Mouse (Mus musculus): ENCODE data around the gene Ccl22. TPM values are rescaled to one million over a fixed set of nuclear protein-coding genes. Genes with fewer than 3 reads are reported as not detected.

Gene Ccl22
- total RNA-seq, 2 experiments from 2014 or later, result 0.15 to 0.26 TPM

DNA sequence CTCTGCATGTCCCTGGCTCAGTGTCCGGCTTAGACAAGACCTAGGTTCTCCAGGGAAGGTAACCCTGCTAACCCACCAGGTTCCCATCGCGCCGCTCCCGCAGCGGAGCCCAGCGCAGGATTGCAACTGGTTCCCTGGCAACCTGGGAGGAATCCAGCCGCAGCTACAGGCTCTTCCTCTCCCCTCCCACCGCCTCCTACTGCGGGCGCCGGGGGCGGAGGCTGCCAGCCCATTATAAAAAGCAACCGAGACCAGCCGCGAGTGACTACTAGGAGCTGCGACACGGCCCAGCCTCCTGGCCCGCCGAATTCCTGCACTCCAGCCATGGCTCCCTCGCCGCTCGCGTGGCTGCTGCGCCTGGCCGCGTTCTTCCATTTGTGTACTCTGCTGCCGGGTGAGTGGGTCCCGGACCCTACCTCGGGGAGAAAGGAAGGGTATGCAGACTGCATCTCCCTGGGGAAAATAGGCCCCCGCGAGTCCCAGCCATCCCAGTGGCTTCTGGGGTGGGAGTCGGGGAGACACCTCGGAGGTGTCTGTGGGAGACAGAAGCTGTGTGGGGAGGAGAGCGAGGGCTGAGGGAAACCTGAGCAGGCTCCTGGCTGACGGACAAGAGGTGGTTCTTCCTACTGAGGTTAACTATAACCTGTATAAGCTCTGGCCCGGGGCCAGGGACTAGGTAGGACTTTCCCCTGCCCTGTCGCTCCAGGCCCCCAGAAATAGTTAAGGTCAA is 26.7 kb downstream of the Ccl22 start, which contains the start of gene Cx3cl1:
TSS of gene Cx3cl1 (plus strand) at position 69 of the 730 bp plus-strand sequence.
- intact Hi-C loops (cut with DNase I), result loop anchor here (5.0 kb wide), 2 partner anchors 40 to 65 kb away; partner anchors contain the start of gene Ccl17

DNA sequence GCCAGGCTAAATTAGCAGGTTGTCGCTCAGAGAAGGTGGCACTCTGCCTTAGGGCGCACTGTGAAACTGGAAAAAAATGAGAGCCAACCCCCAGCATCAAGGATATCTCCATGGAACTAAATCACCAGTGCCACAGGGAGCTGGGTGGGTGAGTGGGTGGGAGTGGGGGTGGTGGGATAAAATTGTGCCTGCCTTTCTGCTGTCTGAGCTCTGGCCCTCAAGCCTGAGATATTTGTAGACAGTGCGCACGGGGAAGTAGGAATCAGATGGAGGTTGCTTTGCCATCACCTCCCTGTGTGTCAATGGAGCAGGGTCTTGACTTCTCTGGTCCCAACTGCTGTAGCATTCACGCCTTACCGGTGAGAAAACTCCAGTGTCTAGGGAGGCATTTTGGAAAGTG is 27.7 kb downstream of the Ccl22 start:
- intact Hi-C loops (cut with DNase I), result loop anchor here (5.0 kb wide), 2 partner anchors 39 to 66 kb away; partner anchors contain the start of gene Ccl17

More for the DNA sequence above, 26.7 kb downstream of the Ccl22 start, which contains the start of gene Cx3cl1:
- DNase-seq (ENCODE audit: extremely low spot score in 1 of 2, low spot score in 2 of 2), result peak; percentile 88 to 93

DNA sequence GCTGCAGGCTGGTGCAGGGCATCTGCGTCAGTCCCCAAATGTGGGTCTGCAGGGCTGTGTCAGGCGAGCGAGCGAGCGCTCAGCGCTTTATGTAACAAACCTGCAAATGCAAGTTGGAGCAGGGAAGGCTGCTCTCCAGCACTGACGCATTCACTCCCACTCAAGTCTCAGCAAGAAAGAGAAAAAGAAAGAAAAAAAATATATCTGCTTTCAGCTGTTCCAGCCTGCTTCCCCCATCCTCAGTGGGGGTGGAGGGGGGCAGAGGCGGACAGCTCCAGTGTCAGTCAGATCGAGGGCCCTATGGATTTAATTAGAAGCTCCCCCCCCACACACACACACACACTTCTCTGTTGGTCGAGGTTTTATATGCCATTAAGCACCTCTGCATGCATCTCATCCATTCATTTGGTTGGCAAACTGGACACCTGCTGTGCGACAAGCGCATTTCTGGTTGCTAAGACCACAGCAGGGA is 28.3 kb downstream of the Ccl22 start:
- peak; percentile 63 to 71 for DNase-seq (ENCODE audit: extremely low spot score in 1 of 2, low spot score in 2 of 2)
- intact Hi-C loops (cut with DNase I), result loop anchor here (5.0 kb wide), 2 partner anchors 39 to 66 kb away; partner anchors contain the start of gene Ccl17

More for the DNA sequence above, 27.7 kb downstream of the Ccl22 start:
- no peak for DNase-seq (ENCODE audit: extremely low spot score in 1 of 2, low spot score in 2 of 2)

DNA sequence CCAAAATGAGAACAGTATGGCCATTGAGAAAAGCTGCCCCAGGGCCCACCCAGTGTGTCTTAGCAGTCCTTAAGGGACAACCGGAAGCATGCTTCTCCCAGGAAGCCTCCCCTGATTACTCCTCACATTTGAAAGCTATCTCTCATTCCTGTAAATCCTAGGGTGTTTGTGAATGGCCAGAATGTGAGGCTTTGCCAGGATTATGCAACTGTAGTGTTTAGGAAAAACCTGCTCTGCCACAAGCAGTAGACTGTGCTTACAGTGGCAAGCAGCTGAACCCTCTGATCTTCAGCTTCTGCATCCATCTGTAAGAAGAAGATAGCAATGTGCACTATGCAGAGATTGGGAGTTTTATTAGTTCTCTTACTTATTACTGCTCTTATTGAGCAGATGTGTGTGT is 29.2 kb downstream of the Ccl22 start:
- no peak for DNase-seq (ENCODE audit: extremely low spot score in 1 of 2, low spot score in 2 of 2)

DNA sequence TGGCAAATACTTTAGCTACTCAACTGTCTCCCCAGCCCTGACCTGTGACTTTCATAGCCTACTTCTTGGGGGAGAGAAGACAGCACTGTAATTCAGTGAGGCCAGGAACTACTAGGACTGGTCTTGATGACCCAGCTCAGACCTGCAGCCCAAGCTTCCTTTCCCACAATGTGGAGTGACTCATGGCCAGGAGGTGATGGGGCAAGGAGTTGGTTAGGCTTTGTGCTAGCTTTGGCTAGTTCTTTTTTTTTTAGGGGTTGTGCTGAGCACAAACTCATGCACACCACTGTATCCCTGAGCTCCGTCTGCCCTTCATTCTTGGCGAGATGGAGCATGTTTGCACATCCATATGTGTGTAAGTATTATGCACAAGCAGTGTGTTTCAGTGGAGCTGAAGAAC is 31.0 kb downstream of the Ccl22 start:
- intact Hi-C loops (cut with DNase I), result no loop called here
- DNase-seq (ENCODE audit: extremely low spot score in 1 of 2, low spot score in 2 of 2), result no peak

More for the DNA sequence above, 29.2 kb downstream of the Ccl22 start:
- intact Hi-C loops (cut with DNase I), result loop anchor here (5.0 kb wide), 2 partner anchors 38 to 67 kb away; partner anchors contain the start of gene Ccl17

DNA sequence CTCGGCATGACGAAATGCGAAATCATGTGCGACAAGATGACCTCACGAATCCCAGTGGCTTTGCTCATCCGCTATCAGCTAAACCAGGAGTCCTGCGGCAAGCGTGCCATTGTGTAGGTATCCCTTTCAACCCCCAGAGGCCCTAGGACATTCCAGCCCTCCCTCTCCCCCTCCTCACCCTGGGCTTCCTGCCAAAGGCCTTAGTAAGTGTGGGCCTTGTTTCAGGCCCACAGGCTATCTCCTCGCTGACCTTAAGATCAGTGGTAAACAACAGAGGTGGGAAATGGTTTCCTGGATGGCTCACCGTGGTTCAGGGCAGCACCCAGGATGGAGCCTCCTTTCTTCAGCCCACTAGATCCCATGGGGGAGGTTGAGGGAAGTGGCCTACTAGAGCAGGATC is 32.6 kb downstream of the Ccl22 start:
- intact Hi-C loops (cut with DNase I), result no loop called here

DNA sequence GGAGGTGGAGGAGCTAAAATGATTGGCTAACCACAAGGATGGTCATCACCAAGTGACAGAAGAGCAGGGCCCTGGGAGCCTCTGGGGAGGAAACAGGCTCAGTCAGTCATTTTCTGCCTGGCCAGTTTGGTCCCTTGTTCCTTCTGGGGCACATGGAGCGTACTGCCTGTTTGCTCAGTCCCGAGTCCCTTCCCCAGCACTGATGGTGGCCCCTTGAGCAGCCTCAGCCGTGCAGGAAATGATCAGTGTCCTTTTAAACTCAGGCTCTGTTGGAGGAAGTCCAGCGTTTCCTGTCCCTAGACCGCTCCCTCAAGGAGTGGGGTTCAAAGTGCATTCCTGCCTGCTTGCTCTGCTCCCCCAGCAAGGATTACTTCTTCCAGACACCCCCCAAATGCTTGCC is 33.1 kb downstream of the Ccl22 start:
- intact Hi-C loops (cut with DNase I), result no loop called here

More for the DNA sequence above, 32.6 kb downstream of the Ccl22 start:
- no peak for DNase-seq (ENCODE audit: extremely low spot score in 1 of 2, low spot score in 2 of 2)

DNA sequence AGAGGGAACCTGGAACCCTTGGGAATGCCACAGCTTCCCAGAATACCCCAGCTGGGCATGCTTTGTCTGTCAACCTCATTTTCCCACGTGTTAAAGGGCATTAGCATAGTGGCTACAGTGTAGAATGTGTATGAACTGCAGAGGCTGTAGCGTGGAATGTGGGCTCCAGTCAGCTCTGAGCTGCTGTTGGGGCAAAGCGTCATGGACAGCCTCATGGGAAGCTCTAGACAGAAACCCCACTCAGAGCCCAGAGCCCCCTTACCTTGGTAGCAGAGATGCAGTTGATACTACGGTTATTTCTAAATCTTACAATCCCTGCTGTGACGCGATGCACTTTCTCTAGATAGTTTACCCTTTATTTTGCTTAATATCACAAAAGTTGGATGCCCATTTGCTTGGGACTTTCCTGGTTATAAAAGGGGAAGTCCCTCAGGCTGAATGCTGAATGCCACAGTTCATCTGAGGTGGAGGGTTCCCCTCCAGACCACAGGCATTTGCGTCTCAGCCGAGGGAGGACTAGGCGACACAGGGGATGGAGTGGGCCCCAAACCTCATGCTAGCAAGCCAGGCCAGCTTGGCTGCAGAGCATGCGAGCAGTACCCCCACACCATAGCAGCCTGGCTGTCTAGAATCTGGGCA is 33.6 kb downstream of the Ccl22 start:
- DNase-seq (ENCODE audit: extremely low spot score in 1 of 2, low spot score in 2 of 2), result no peak
- intact Hi-C loops (cut with DNase I), result no loop called here

More for the DNA sequence above, 33.1 kb downstream of the Ccl22 start:
- DNase-seq (ENCODE audit: extremely low spot score in 1 of 2, low spot score in 2 of 2), result peak in 1 of 2 experiments; percentile 69

DNA sequence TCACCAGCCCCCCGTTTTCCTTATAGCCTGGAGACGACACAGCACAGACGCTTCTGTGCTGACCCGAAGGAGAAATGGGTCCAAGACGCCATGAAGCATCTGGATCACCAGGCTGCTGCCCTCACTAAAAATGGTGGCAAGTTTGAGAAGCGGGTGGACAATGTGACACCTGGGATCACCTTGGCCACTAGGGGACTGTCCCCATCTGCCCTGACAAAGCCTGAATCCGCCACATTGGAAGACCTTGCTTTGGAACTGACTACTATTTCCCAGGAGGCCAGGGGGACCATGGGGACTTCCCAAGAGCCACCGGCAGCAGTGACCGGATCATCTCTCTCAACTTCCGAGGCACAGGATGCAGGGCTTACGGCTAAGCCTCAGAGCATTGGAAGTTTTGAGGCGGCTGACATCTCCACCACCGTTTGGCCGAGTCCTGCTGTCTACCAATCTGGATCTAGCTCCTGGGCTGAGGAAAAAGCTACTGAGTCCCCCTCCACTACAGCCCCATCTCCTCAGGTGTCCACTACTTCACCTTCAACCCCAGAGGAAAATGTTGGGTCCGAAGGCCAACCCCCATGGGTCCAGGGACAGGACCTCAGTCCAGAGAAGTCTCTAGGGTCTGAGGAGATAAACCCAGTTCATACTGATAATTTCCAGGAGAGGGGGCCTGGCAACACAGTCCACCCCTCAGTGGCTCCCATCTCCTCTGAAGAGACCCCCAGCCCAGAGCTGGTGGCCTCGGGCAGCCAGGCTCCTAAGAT is 34.3 kb downstream of the Ccl22 start:
- DNase-seq (ENCODE audit: extremely low spot score in 1 of 2, low spot score in 2 of 2), result no peak
- intact Hi-C loops (cut with DNase I), result no loop called here

DNA sequence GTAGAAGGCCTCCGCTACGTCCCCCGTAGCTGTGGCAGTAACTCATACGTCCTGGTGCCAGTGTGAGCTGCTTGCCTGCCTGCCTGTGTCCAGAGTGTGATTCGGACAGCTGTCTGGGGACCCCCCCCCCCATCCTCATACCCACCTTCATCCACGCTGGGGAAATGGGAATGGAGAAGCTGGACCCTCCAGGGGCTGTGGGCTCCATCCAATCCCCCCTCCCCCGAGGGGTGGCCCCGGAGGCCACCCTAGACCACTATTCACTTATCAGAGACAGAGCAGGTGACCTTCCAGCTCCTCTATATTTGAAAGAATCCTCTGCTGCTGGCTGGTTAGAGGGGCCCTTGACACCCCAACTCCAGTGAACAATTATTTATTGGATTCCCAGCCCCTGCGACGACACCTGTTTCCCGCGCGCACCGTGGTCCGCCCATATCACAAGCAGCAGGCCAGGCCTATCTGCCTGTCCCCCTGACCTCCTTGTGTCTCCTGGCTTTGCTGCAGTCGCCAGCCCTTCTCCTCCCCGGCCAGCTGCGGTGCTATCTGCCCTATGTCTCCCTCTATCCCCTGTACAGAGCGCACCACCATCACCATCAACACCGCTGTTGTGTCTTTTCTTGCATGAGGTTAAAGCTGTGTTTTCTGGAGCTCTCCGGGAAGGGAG is 35.2 kb downstream of the Ccl22 start:
- no peak for DNase-seq (ENCODE audit: extremely low spot score in 1 of 2, low spot score in 2 of 2)
- intact Hi-C loops (cut with DNase I), result no loop called here

DNA sequence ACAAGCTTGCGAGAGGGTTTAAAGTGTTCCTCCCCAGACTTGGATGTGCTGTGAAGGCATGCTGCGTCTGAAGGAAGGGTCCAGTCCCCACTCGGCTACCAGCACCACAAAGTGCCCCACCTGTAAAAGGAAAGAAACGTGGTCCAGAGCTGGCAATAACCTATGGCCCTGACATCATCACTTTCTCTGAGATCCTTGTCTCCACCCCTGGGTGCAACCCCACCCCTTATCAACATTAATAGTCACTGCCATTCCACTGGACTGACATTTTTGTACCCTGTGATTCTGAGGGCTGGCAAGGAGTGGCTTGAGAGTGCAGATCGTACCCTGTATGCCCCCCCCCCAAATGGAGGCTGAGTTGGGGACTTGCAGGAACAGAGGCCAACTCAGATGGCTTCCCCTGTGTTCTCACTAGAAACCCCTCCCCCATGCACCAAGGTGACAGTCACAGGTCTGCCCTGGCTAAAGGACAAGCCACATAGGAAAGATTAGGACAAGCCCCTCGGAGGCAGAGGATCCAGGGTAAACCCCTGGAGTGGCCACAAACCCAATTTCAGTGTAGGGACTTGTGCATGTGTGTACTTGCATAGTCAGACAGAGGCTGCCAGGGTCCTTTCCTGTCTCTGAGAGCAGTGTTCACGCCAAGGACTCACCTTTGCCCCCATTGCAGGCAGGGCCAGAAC is 35.9 kb downstream of the Ccl22 start:
- intact Hi-C loops (cut with DNase I), result no loop called here
- no peak for DNase-seq (ENCODE audit: extremely low spot score in 1 of 2, low spot score in 2 of 2)

DNA sequence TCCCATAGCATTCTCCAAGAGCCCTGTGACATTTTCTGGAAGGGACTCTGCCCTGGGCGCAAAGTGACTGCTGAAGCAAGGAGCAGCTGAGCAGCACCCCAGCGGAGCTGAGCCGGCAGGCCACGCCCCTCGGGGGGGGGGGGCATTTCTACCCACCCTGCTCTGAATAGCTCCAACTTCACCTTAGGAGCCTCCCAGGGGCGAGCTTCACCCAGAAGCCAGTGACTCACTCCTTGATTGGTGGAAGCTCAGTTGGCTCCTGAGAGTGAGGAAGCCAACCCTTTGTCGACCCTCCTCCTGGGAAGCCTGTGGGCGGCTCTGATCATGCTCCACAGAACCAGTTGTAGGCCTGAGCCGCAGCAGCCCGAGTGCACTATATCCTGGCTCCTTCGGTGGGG is 36.4 kb downstream of the Ccl22 start:
- no peak for DNase-seq (ENCODE audit: extremely low spot score in 1 of 2, low spot score in 2 of 2)
- intact Hi-C loops (cut with DNase I), result no loop called here

DNA sequence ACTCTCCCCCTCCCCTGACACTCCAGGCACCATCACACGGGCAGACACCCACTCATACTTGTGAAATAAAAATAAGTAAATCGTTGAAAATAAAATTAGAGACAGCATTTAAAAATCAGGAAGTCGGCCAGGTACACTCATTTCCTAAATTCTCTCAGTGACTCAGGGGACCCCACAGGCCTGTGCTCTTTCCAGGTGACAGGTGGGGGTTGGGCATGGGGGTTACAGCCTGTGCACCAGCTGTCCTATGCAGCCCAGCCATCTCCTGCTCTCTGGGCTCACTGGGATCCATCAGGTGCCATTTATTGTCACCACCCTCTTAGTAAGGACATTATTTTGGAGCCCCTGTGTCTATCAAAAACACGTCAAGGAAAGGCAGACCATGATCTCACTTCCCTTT is 38.5 kb downstream of the Ccl22 start:
- DNase-seq (ENCODE audit: extremely low spot score in 1 of 2, low spot score in 2 of 2), result no peak
- intact Hi-C loops (cut with DNase I), result no loop called here

DNA sequence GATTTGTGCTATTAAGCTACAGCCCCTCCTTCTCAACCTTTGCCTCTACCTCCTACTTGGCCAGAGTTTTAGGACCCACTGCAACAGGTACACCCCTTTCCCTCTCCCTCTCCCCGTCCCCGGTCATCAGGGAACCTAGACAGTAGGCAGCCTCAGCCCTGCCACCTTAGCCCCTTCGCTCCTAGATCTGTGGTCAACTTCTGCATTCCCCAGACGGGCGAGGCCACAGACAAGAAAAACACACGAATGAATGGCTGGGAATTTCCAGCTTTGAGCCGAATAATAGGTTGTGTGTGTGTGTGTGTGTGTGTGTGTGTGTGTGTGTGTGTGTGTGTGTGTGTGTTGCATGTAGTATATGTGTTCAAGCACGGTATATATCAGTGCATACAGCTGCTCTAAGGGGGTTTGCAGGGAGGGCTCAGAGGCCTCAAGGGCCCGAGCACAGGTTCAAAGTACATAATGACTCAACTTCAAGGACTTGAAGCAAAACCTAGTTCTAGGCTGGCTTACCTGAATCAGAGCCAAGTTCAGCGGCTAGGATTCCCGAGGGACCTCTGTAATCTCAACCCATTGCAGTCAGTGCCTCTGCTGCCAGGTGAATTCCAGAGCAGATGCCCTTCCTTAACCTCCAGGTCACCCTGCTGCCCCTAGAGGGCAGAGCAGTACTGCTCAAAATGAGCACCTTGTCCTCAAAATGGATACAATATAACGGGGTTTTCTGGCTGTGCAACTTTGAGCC is 40.0 kb downstream of the Ccl22 start:
- DNase-seq (ENCODE audit: extremely low spot score in 1 of 2, low spot score in 2 of 2), result peak in 1 of 2 experiments; percentile 51
- intact Hi-C loops (cut with DNase I), result no loop called here

DNA sequence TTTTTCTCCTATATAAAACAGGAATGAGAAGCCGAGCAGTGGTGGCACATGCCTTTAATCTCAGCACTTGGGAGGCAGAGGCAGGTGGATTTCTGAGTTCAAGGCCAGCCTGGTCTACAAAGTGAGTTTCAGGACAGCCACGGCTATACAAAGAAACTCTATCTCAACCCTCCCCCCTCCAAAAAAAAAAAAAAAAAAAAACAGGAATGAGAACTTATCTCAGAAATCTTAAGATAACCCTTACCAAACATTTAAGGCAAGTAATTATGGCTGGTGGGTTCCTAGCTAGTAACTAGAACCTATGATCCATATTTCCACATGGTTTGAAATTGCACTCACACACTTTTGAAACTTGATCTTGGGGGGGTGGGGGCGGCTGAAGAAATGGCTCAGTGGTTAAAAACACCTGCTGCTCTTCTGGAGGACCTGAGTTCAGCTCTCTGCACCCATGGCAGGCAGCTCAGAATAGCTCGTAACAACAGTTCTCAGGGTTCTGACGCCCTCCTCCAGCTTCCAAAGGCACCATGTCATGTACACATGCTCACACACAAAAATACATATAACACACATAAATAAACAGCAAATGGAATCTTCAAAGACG is 40.7 kb downstream of the Ccl22 start:
- DNase-seq (ENCODE audit: extremely low spot score in 1 of 2, low spot score in 2 of 2), result no peak
- intact Hi-C loops (cut with DNase I), result no loop called here

DNA sequence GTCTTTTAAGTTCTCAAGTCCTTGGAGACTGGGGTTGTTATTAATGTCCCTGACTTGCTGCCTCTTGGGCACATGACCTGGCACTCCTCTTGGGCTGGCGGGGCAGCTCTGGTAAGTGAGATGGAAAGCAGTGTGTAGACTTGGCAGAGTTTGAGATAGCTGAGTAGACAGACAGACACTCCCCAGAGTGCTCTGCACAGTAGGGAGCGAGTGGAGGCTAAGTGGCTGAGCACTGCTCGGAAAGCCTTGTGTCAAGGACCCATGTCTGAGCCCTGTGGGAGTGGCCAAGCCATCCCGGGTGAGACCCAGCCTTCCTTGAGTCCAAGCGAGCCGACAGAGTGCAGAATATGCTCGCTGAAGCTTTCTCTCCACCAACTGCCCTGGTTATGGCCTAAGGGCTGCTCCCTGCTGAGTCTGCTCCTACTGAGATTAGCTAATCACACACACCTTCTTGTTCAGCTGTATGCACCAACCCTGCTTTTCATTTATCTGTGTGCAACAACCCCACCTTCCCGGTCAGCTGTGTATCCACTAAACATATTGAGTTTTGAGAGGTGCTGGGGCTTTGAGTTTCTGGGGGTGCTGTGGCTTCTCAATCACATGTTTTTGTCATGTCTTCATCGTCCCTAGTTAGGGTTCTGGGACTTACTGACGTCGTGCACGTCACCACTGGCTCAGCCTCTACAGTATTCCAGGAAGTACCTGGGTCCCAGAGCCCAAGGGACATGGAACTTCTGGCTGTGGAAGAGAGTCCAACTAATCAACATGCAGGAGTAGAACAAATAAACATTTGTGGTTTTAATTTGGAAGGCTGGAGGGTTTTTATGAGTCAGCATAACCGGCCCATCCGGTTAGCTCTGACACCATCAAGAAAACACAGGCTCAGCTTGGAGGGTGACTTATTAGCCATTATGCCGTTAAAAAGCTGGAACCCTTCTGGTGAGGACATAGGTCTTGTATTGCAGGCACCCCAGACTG is 42.4 kb downstream of the Ccl22 start:
- DNase-seq (ENCODE audit: extremely low spot score in 1 of 2, low spot score in 2 of 2), result peak in 1 of 2 experiments; percentile 42
- intact Hi-C loops (cut with DNase I), result no loop called here

Measured in left cerebral cortex, postnatal 10 days (tissue).